Mouse (Mus musculus) adrenal gland (tissue): ENCODE results near the gene Gab2.

ENCODE experiments used
- intact Hi-C: fragments of 180-260 bp; cut with DNase I; formaldehyde crosslinking; loops from one replicate; pipeline ENCODE4 v1.15.1; 2025

The Gab2 gene

GRCm38 (mm10) chr7:97312196-97312595 lies 230.8 kb downstream of the Gab2 start:
- intact Hi-C loops = no loop called here

- intact Hi-C loops = no loop called here
Measured at GRCm38 (mm10) chr7:97312856-97313255, 231.5 kb downstream of the Gab2 start.

- intact Hi-C loops = no loop called here
Measured at GRCm38 (mm10) chr7:97313364-97313995, 232.1 kb downstream of the Gab2 start.

GRCm38 (mm10) chr7:97314646-97315045 lies 233.3 kb downstream of the Gab2 start:
- intact Hi-C loops = no loop called here

GRCm38 (mm10) chr7:97315656-97316055 lies 234.3 kb downstream of the Gab2 start:
- intact Hi-C loops = no loop called here

GRCm38 (mm10) chr7:97317706-97318105 lies 236.3 kb downstream of the Gab2 start:
- intact Hi-C loops = no loop called here

- intact Hi-C loops = no loop called here
Measured at GRCm38 (mm10) chr7:97324342-97324741, 243.0 kb downstream of the Gab2 start.

- intact Hi-C loops = no loop called here
Measured at GRCm38 (mm10) chr7:97325156-97325985, 244.0 kb downstream of the Gab2 start.

- intact Hi-C loops = no loop called here
Measured at GRCm38 (mm10) chr7:97327376-97327775, 246.0 kb downstream of the Gab2 start.

GRCm38 (mm10) chr7:97328891-97329588 lies 247.7 kb downstream of the Gab2 start:
- intact Hi-C loops = no loop called here

GRCm38 (mm10) chr7:97329676-97330075 lies 248.3 kb downstream of the Gab2 start:
- intact Hi-C loops = no loop called here

GRCm38 (mm10) chr7:97330931-97331645 lies 249.7 kb downstream of the Gab2 start:
- intact Hi-C loops = no loop called here

GRCm38 (mm10) chr7:97331726-97332666 lies 250.6 kb downstream of the Gab2 start, which contains the start of the genes Usp35 and Kctd21:
TSS of gene Usp35 (minus strand) at chr7:97332020.
TSS of gene Kctd21 (plus strand) at chr7:97332327.
- intact Hi-C loops = no loop called here

GRCm38 (mm10) chr7:97332667-97333041 lies 251.3 kb downstream of the Gab2 start:
- intact Hi-C loops = no loop called here

- intact Hi-C loops = no loop called here
Measured at GRCm38 (mm10) chr7:97333113-97333898, 251.9 kb downstream of the Gab2 start.

- intact Hi-C loops = no loop called here
Measured at GRCm38 (mm10) chr7:97334406-97334805, 253.0 kb downstream of the Gab2 start.

GRCm38 (mm10) chr7:97336678-97337077 lies 255.3 kb downstream of the Gab2 start:
- intact Hi-C loops = no loop called here

- intact Hi-C loops = no loop called here
Measured at GRCm38 (mm10) chr7:97338593-97338992, 257.2 kb downstream of the Gab2 start.

GRCm38 (mm10) chr7:97339623-97340022 lies 258.2 kb downstream of the Gab2 start:
- intact Hi-C loops = no loop called here
